Mouse (Mus musculus): ENCODE results near the gene St8sia1. TPM values are rescaled to one million over a fixed set of nuclear protein-coding genes. Genes with fewer than 3 reads are reported as not detected.

Gene St8sia1
- polyA plus RNA-seq, 1 experiment from 2014 or later, result 1.1 TPM

- H3K9me3 ChIP-seq (ENCODE audit: control insufficient read depth, low read length), result no peaks in the 10 kb centered on the region
- H3K4me3 ChIP-seq (ENCODE audit: control insufficient read depth in 1 of 2, insufficient read depth in 1 of 2, low read depth in 1 of 2, low read length in 2 of 2), result no peak overlapping the region
- no peak overlapping the region for H3K4me2 ChIP-seq (ENCODE audit: low read length)
- no peak for ATAC-seq (ENCODE audit: insufficient number of reproducible peaks, insufficient read depth, low FRiP score, low read depth)
- no peaks in the 10 kb centered on the region for H3K36me3 ChIP-seq (ENCODE audit: control insufficient read depth, insufficient read depth, low read length)
- no peaks in the 10 kb centered on the region; a peak in 1 of 4 replicates for H3K4me1 ChIP-seq (ENCODE audit: control insufficient read depth in 2 of 2, insufficient read depth in 2 of 2, low read length in 2 of 2)
- H3K9ac ChIP-seq (ENCODE audit: low read length), result no peak overlapping the region
- WGBS, result 33% methylated on average over 9 of the region's 9 CpGs
- no peak overlapping the region; a peak in 1 of 4 replicates for H3K27ac ChIP-seq (replicated peaks in 1 of 2; ENCODE audit: control insufficient read depth in 1 of 2, insufficient read depth in 1 of 2, low read depth in 2 of 2, low read length in 2 of 2)
- no peaks in the 10 kb centered on the region for H3K27me3 ChIP-seq (ENCODE audit: control insufficient read depth, insufficient read depth, low read length)
Observed at GRCm38 (mm10) chr6:142867471-142868055, 96.7 kb downstream of the St8sia1 start.

GRCm38 (mm10) chr6:142867023-142867422, 97.2 kb downstream of the St8sia1 start:
- WGBS, result 94% methylated on average over 2 of the region's 2 CpGs
- no peak for ATAC-seq (ENCODE audit: insufficient number of reproducible peaks, insufficient read depth, low FRiP score, low read depth)
- Histone ChIP-seq H3K9ac (ENCODE audit: low read length) (no peak overlapping the region), H3K27ac (replicated peaks in 1 of 2; ENCODE audit: control insufficient read depth in 1 of 2, insufficient read depth in 1 of 2, low read depth in 2 of 2, low read length in 2 of 2) (no peak overlapping the region; a peak in 1 of 4 replicates), H3K9me3 (ENCODE audit: control insufficient read depth, low read length) (no peaks in the 10 kb centered on the region), H3K27me3 (ENCODE audit: control insufficient read depth, insufficient read depth, low read length) (no peaks in the 10 kb centered on the region), H3K4me1 (ENCODE audit: control insufficient read depth in 2 of 2, insufficient read depth in 2 of 2, low read length in 2 of 2) (no peaks in the 10 kb centered on the region; a peak in 1 of 4 replicates), H3K4me3 (ENCODE audit: control insufficient read depth in 1 of 2, insufficient read depth in 1 of 2, low read depth in 1 of 2, low read length in 2 of 2) (no peak overlapping the region), H3K4me2 (ENCODE audit: low read length) (no peak overlapping the region), H3K36me3 (ENCODE audit: control insufficient read depth, insufficient read depth, low read length) (no peaks in the 10 kb centered on the region)

GRCm38 (mm10) chr6:142865199-142865598, 99.1 kb downstream of the St8sia1 start:
- H3K9ac ChIP-seq (ENCODE audit: low read length), result no peak overlapping the region
- no peaks in the 10 kb centered on the region for H3K36me3 ChIP-seq (ENCODE audit: control insufficient read depth, insufficient read depth, low read length)
- H3K27me3 ChIP-seq (ENCODE audit: control insufficient read depth, insufficient read depth, low read length), result no peaks in the 10 kb centered on the region
- H3K4me1 ChIP-seq (ENCODE audit: control insufficient read depth in 2 of 2, insufficient read depth in 2 of 2, low read length in 2 of 2), result no peaks in the 10 kb centered on the region; a peak in 1 of 4 replicates
- no peak for ATAC-seq (ENCODE audit: insufficient number of reproducible peaks, insufficient read depth, low FRiP score, low read depth)
- WGBS, result 81% methylated on average over 6 of the region's 6 CpGs
- no peak overlapping the region for H3K4me3 ChIP-seq (ENCODE audit: control insufficient read depth in 1 of 2, insufficient read depth in 1 of 2, low read depth in 1 of 2, low read length in 2 of 2)
- no peak overlapping the region for H3K4me2 ChIP-seq (ENCODE audit: low read length)
- H3K9me3 ChIP-seq (ENCODE audit: control insufficient read depth, low read length), result no peaks in the 10 kb centered on the region
- no peak overlapping the region for H3K27ac ChIP-seq (replicated peaks in 1 of 2; ENCODE audit: control insufficient read depth in 1 of 2, insufficient read depth in 1 of 2, low read depth in 2 of 2, low read length in 2 of 2)

- no peaks in the 10 kb centered on the region for H3K36me3 ChIP-seq (ENCODE audit: control insufficient read depth, insufficient read depth, low read length)
- no peak overlapping the region for H3K9ac ChIP-seq (ENCODE audit: low read length)
- 91% methylated on average over 4 of the region's 4 CpGs for WGBS
- no peaks in the 10 kb centered on the region for H3K27me3 ChIP-seq (ENCODE audit: control insufficient read depth, insufficient read depth, low read length)
- no peak overlapping the region for H3K4me2 ChIP-seq (ENCODE audit: low read length)
- H3K4me1 ChIP-seq (ENCODE audit: control insufficient read depth in 2 of 2, insufficient read depth in 2 of 2, low read length in 2 of 2), result no peaks in the 10 kb centered on the region; a peak in 1 of 4 replicates
- no peak for ATAC-seq (ENCODE audit: insufficient number of reproducible peaks, insufficient read depth, low FRiP score, low read depth)
- H3K9me3 ChIP-seq (ENCODE audit: control insufficient read depth, low read length), result no peaks in the 10 kb centered on the region
- H3K27ac ChIP-seq (replicated peaks in 1 of 2; ENCODE audit: control insufficient read depth in 1 of 2, insufficient read depth in 1 of 2, low read depth in 2 of 2, low read length in 2 of 2), result no peak overlapping the region
- H3K4me3 ChIP-seq (ENCODE audit: control insufficient read depth in 1 of 2, insufficient read depth in 1 of 2, low read depth in 1 of 2, low read length in 2 of 2), result no peak overlapping the region
Observed at GRCm38 (mm10) chr6:142863881-142864280, 100.4 kb downstream of the St8sia1 start.

- Histone ChIP-seq H3K36me3 (ENCODE audit: control insufficient read depth, insufficient read depth, low read length) (no peaks in the 10 kb centered on the region), H3K4me3 (ENCODE audit: control insufficient read depth in 1 of 2, insufficient read depth in 1 of 2, low read depth in 1 of 2, low read length in 2 of 2) (no peak overlapping the region), H3K27ac (replicated peaks in 1 of 2; ENCODE audit: control insufficient read depth in 1 of 2, insufficient read depth in 1 of 2, low read depth in 2 of 2, low read length in 2 of 2) (no peak overlapping the region), H3K4me1 (ENCODE audit: control insufficient read depth in 2 of 2, insufficient read depth in 2 of 2, low read length in 2 of 2) (no peaks in the 10 kb centered on the region), H3K9ac (ENCODE audit: low read length) (no peak overlapping the region), H3K9me3 (ENCODE audit: control insufficient read depth, low read length) (no peaks in the 10 kb centered on the region), H3K27me3 (ENCODE audit: control insufficient read depth, insufficient read depth, low read length) (no peaks in the 10 kb centered on the region), H3K4me2 (ENCODE audit: low read length) (no peak overlapping the region)
- WGBS, result 88% methylated on average over 3 of the region's 3 CpGs
- no peak for ATAC-seq (ENCODE audit: insufficient number of reproducible peaks, insufficient read depth, low FRiP score, low read depth)
Observed at GRCm38 (mm10) chr6:142862265-142862664, 102.0 kb downstream of the St8sia1 start.

GRCm38 (mm10) chr6:142860396-142860795, 103.9 kb downstream of the St8sia1 start:
- Histone ChIP-seq H3K9ac (ENCODE audit: low read length) (no peak overlapping the region), H3K4me1 (ENCODE audit: control insufficient read depth in 2 of 2, insufficient read depth in 2 of 2, low read length in 2 of 2) (no peaks in the 10 kb centered on the region), H3K9me3 (ENCODE audit: control insufficient read depth, low read length) (no peaks in the 10 kb centered on the region), H3K27me3 (ENCODE audit: control insufficient read depth, insufficient read depth, low read length) (no peaks in the 10 kb centered on the region), H3K4me3 (ENCODE audit: control insufficient read depth in 1 of 2, insufficient read depth in 1 of 2, low read depth in 1 of 2, low read length in 2 of 2) (no peak overlapping the region), H3K4me2 (ENCODE audit: low read length) (no peak overlapping the region), H3K36me3 (ENCODE audit: control insufficient read depth, insufficient read depth, low read length) (no peaks in the 10 kb centered on the region), H3K27ac (replicated peaks in 1 of 2; ENCODE audit: control insufficient read depth in 1 of 2, insufficient read depth in 1 of 2, low read depth in 2 of 2, low read length in 2 of 2) (no peak overlapping the region)
- ATAC-seq (ENCODE audit: insufficient number of reproducible peaks, insufficient read depth, low FRiP score, low read depth), result no peak
- 80% methylated on average over 1 of the region's 1 CpGs for WGBS

- no peak for ATAC-seq (ENCODE audit: insufficient number of reproducible peaks, insufficient read depth, low FRiP score, low read depth)
- H3K4me1 ChIP-seq (ENCODE audit: control insufficient read depth in 2 of 2, insufficient read depth in 2 of 2, low read length in 2 of 2), result no peaks in the 10 kb centered on the region
- H3K27me3 ChIP-seq (ENCODE audit: control insufficient read depth, insufficient read depth, low read length), result no peaks in the 10 kb centered on the region
- no peak overlapping the region for H3K4me2 ChIP-seq (ENCODE audit: low read length)
- H3K9ac ChIP-seq (ENCODE audit: low read length), result no peak overlapping the region
- H3K9me3 ChIP-seq (ENCODE audit: control insufficient read depth, low read length), result no peaks in the 10 kb centered on the region
- H3K27ac ChIP-seq (replicated peaks in 1 of 2; ENCODE audit: control insufficient read depth in 1 of 2, insufficient read depth in 1 of 2, low read depth in 2 of 2, low read length in 2 of 2), result no peak overlapping the region
- H3K4me3 ChIP-seq (ENCODE audit: control insufficient read depth in 1 of 2, insufficient read depth in 1 of 2, low read depth in 1 of 2, low read length in 2 of 2), result no peak overlapping the region
- no peaks in the 10 kb centered on the region for H3K36me3 ChIP-seq (ENCODE audit: control insufficient read depth, insufficient read depth, low read length)
- WGBS, result 81% methylated on average over 4 of the region's 4 CpGs
Observed at GRCm38 (mm10) chr6:142859946-142860345, 104.3 kb downstream of the St8sia1 start.

GRCm38 (mm10) chr6:142858937-142859336, 105.3 kb downstream of the St8sia1 start:
- H3K4me2 ChIP-seq (ENCODE audit: low read length), result no peak overlapping the region
- no peak overlapping the region for H3K4me3 ChIP-seq (ENCODE audit: control insufficient read depth in 1 of 2, insufficient read depth in 1 of 2, low read depth in 1 of 2, low read length in 2 of 2)
- H3K4me1 ChIP-seq (ENCODE audit: control insufficient read depth in 2 of 2, insufficient read depth in 2 of 2, low read length in 2 of 2), result no peaks in the 10 kb centered on the region
- no peaks in the 10 kb centered on the region for H3K36me3 ChIP-seq (ENCODE audit: control insufficient read depth, insufficient read depth, low read length)
- H3K9ac ChIP-seq (ENCODE audit: low read length), result no peak overlapping the region
- no peaks in the 10 kb centered on the region for H3K9me3 ChIP-seq (ENCODE audit: control insufficient read depth, low read length)
- no peak overlapping the region for H3K27ac ChIP-seq (replicated peaks in 1 of 2; ENCODE audit: control insufficient read depth in 1 of 2, insufficient read depth in 1 of 2, low read depth in 2 of 2, low read length in 2 of 2)
- no peak for ATAC-seq (ENCODE audit: insufficient number of reproducible peaks, insufficient read depth, low FRiP score, low read depth)
- no peaks in the 10 kb centered on the region for H3K27me3 ChIP-seq (ENCODE audit: control insufficient read depth, insufficient read depth, low read length)
- WGBS, result 90% methylated on average over 2 of the region's 2 CpGs
